Mouse (Mus musculus) mouse trophoblast stem cell (cell line): ENCODE results near the gene Kif1c.

Experiments used
- in situ Hi-C, 2 experiments: fragments of 300-500 bp; cut with MseI, MboI; formaldehyde crosslinking; loops; 2 replicates in 1 of 2; 3 replicates in 1 of 2; pipeline ENCODE4 v1.15.1; 2025

Kif1c gene

DNA sequence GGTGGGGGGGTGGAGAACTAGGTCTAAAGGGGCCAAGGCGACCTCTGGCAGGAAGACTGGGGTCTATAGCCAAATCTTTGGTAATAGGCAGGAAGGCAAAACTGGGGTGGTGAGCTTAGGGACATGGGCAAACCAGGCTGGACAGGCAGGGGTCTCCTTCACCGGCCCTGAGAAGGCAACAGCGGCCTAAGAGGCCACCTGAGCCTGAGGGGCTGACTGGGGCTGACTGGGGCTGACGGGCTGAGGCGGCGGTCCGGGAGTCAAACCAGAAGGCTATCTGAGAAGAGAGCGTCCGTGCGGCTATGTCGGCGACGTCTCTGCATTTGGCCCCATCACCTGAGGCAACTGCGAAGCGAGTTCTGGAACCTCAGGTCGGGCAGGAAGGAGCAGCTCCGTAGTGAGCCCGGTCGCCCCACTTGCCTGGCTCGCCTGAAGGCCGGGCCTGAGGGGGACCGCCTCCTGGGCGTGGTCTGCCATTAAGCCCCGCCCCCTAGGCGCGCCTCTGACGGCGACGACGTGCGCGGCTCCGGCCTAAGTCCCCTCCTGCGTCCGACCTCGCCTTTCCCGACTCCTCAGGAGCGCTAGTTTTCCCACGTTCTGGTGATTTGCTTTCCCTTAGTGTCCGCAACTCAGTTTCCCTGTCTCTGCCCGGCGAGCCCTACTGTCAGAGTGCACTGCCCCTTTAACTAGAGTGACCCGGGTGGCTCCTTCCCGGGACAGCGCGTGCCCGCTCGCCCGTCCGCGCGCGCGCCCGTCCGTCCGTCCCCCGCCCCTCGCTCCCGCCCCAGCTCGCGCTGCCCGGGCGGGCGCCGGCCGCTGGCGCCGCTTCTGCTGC, at the start of gene Kif1c, which contains the start of gene Inca1:
TSS of gene Kif1c (plus strand) at position 827 of the 835 bp plus-strand sequence.
TSS of gene Inca1 (minus strand) at position 434 of the 835 bp plus-strand sequence.
- in situ Hi-C loops: no loop called here

DNA sequence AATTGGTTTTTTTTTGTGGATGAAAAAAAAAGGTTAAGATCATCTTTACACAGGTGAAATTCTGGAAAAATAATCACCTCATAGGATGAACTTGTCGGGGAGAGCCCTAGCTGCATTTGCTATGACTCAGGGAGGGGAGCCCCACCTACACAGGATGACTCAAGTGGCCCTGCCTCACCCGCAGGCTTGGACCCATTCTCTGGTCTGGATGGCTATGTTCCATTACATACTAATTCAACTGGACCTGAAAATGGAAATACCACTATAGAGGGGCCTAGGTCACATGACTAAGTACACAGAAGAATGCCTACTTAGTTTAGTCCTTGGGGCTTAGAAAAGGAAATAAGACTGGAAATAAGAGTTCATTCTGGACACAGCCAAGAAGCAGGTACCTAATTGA, 49.0 kb upstream of the Kif1c start:
- in situ Hi-C loops: no loop called here

DNA sequence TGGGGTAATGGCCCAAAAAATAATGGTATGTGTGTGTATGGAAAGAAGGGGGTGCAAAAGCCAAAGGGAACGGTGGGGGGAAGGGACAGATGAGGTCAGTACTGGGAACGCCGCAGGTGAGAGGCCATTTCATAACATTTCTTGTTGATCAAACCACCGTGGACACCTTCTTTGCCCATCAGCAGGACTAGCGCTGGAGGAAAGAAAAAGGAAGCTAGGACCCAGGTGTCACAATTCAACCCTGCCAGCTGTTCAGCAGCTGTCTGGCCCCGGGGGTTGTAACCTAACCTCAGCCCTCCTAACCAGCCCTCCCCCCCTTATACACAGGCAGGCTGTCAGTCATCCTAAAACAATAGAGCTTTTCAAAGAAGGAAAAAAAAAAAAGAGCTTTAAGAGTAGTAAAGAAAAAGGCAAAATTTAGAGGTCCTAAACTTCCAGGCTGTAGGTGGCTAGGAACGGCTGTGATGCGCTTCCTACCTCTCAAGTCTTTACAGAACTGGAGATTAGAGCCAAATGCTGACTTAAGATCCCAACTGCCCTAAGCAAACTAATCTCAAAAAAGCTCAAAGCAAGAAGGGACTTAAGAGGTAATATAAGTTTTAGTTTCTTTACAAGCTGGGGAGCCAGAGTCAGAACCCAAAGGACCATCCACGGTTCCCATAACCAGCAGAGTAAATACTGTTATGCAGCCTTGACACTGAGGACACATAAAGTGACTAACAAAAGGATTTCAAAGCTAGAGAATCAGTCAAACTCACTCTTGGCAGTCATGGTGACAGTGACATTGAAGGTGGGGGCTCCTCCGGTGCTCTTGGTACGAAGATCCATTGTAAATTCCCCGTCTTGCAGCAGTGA, 48.1 kb upstream of the Kif1c start:
- in situ Hi-C loops: no loop called here

DNA sequence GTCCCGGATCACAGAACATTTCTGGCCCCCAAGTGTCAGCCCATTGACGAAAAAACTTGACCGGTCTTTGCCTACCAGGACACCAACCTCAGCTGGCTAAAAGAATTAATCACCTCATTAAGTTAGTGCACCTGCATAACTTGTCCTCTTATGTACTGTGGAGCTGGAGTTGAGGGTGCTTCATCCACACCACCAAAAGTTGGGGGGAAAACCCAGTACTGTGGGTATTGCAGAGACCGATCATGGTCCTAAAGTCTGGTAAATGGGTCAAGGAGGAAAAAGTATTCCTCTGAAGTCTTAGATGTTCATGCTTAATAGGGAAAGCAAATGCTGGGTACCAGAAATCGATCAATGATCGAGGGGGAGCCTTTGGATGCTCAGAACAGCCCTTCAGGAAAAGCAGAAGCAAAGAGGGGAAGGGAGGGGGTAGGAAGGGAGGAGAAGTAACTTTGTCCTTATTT, 47.4 kb upstream of the Kif1c start:
- in situ Hi-C loops: no loop called here

DNA sequence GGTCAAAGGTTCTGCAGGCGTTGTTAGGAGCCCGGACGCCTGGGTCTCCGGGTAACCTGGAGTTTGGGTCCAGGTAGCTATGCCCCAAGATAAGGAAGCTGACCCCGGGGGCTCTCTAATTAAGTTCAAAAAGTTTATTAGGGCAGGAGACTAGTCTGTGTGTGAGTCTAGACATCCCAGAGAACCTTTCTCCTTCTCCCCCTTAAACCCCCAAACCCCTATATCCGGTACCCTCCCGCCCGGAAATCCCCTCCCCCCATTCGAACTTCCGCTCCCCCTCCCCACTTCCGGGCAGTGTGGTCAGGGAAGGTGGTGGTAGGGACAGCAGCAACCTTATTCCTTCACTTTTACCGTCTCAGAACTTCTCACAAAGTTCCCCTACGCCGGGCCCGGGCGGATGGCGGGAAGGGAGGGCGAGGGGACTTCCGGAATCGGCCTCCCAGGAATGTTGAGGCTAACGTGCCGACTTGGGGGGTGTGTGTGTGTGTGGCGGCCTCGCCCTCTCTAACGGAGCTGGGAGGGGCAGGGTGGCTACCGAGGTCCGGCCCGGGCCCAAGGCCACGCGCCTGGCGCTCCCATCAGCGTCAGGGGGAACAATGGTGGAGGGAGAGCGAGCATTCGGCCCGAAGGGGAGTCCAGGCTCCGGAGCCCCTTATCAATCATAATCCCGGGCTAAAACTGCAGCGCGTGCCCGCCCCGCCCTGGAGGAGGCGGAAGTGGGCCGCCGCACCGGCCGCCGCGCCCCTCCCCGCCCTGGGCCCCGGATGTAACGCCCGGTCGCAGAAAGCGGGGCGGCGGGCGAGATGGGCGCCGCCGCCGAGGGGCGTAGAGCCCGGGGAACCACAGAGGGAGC, 46.8 kb upstream of the Kif1c start:
- in situ Hi-C loops: no loop called here

DNA sequence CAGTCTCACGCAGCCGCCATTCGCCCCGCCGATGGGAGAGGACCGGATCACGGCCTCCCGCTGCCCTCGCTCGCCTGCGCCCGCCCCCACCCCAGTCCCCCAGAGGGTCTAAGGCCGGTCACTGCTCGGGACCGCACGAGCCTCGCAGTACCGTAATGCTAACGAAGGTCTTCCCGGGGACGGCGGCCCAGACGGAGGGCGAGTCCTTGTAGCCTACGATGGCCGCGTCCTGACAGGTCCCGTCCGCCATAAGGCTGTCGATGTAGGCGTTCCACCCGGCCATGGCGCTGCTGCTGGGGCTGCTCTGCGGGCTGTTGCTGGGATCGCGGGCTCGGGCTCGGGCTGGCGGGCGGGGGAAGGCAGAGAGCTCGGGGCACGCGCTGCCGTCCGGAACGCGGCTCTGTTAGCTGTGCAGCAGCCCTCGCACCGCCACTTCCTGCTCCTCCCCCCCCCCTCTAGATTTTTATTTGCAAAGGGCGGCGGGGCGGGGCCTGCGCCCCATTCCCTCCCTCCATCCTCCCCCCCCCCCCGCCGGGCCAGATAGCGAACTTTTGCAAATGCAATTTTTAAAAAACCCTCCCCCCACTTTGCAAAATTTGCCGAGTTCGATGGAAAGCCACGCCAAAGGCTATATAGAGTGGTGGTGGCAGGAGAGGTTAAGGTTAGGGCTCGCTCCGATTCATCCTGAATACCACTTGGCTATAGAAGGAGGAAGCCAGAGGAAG, 46.0 kb upstream of the Kif1c start, which contains the start of gene Pfn1:
TSS of gene Pfn1 (minus strand) at position 447 of the 725 bp plus-strand sequence.
- in situ Hi-C loops: no loop called here

DNA sequence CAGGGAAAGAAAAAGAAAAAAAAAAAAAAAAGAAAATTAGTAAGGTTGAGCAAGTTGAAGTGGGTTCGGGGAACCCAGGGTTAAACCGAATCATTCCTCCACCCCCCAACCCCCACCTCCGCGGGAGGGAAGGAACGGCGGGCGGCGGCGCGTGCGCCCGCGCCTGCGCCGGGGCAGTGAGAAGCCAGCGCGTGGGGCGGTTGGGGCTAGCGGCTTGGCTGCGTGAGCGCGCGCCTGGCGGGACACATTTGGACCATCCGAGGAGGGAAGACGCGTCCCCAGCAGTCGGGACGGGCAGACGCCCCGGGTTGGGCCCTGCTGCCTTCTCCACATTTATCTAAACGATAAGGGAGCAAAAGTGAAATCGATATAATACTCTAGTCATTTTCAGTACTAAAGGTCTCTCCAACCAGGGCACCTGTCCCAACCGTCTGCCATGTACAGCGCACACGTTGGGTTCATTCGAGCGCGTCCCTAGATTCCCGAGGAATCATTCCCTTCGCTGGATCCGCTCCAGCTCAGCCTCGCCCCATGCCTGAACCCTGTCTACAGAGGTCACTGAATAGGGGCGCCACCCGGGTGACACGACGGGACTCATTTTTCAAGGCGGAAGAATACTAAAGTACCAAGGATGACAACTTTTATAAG, 45.3 kb upstream of the Kif1c start:
- in situ Hi-C loops: no loop called here

DNA sequence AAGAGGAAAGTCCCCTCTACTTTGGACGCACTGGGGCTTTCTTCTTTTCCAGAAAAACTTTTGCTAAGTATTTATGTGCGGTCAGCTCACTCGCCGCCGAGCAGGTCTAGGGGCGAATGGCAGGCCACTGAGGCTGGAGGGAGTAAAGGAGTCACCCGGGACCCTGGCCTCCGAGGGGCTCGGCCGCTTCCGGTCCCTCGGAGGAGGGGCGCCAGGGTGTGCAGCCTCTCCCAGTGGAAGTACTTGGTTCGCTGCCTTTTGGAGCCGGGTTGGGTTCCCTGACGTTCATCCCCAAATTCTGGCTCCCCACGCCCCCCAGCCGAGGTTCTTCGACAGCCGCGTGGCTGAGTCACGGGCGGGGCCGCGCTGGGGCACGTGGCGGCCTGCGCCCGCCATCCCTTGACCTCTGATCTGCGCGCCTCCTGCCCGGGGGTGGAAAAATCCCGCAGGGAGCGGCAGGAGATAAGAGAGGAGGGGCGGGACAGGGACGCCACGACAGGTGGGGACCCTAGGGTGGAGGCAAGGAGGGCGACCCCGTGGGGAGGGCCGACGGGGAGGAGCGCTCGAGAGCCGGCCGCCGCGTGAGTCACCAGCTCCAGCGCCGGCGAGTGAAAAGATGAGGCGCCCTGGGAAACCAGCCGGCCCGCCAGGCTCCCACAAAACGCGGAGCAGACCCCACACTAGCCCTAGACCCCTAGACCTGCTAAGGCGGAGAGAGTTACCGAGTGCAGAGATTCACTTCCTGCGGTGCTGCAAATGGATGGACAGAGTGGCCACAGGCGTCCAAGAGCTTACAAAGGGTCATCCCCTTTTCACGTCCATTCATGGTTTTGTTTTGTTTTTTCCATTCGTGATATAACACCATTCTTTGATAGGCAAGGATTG, 44.5 kb upstream of the Kif1c start:
- in situ Hi-C loops: no loop called here

DNA sequence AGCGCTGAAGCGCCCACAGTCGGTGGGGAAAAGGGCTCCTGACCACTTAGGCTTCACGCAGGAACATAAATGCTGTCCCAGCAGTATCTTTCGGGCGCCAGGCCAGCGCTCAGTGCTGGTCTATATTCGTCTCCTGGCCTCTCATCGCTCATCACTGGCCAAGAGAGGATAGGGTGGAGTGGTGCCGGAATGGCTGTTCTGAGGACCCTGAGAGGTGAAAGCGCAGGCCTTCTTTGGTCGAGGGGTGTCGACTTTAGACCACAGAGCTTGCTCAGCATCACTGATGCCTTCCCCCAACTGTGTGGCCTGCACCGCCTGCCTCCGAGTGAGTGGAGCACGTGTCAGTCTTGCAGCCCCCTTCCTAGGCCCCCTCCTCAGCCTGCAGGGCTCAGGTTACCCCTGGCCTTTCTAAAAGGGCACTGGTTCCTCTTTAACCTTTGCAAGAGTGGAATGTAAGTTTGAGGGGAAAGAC, 43.9 kb upstream of the Kif1c start:
- in situ Hi-C loops: no loop called here

DNA sequence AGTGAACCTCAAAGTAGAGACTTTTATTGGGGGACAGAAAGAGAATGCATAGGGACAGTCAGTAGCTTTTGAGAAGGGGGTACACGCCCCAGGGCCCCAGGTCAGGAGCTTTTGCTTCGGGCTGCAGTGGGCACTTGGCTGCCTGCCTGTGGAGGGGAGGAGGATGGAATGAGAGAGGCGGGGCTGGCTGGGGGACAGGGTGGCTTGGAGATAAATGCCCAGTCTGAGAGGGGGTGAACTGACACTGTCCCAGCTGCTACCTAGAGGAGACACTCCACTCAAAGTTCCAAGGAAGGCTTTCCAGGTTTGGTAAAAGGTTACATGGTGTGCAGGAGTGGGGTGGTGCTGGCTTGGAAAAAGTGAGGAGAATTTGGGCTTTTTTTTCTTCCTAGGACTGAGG, 43.4 kb upstream of the Kif1c start, which contains the start of gene Eno3:
TSS of gene Eno3 (plus strand) at position 239 of the 400 bp plus-strand sequence.
- in situ Hi-C loops: no loop called here

DNA sequence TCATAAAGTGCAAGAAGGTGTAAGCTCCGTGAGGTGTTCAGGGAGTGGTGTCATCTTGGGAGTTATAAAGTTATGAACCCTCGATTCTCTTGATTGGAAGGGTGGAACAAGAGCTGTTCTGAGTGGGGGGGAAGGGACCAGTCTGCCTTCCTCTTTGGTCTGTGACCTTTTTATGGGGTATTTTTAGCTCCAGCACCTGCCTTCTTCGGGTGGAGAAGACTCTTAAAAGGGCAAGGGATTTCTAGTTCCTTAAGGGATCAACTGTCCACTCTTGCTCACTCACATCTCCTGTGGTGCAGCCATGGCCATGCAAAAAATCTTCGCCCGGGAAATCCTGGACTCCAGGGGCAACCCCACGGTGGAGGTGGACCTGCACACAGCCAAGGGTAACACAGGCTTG, 42.8 kb upstream of the Kif1c start:
- in situ Hi-C loops: no loop called here

DNA sequence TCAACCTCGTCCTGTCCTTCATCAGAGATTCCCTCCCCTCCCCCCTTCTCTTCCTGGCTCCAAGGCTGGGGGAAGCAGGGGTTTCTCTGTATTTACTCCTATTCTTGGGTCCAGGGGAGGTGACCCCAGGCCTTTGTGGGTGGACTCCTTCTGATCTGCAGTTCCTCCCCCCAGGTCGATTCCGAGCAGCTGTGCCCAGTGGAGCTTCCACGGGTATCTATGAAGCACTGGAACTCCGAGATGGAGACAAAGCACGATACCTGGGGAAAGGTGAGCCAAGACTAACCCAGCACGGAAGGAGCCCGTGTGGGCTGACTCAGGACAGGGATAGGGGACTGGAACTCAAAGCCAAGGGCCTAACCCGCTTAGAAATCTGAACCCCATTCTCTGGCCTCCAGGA, 42.4 kb upstream of the Kif1c start:
- in situ Hi-C loops: no loop called here

DNA sequence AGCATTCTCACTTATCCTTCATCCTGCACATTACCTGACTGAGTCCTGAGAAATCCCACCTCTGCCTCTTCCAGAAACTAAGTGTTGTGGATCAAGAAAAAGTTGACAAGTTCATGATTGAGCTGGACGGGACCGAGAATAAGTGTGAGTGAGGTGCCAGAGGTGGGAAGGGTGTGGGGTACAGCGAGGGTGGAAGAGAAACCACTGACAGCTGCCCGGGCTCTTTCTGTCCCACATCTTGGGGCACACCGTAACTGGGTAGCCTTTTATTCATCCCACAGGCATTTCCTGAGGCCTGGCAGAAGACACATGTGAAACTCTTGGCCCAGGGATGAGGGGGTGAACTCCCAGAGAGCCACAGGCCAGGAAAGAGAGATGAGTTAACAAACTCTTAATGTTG, 41.8 kb upstream of the Kif1c start:
- in situ Hi-C loops: no loop called here

DNA sequence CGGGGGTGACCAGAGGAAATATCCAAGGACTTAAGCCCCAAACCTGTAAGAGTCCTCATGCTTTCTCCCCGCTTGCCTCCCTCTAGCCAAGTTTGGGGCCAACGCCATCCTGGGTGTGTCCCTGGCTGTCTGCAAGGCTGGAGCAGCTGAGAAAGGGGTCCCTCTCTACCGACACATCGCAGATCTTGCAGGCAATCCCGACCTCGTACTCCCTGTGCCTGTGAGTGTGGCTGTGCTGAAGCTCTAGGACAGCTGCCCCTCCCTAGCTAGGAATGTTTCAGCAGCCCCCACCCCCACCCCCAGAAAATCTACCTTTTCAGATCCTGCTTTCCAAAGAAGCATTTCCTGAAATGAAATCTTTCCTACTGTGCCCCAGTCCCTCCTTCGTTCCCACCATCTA, 41.4 kb upstream of the Kif1c start:
- in situ Hi-C loops: no loop called here

DNA sequence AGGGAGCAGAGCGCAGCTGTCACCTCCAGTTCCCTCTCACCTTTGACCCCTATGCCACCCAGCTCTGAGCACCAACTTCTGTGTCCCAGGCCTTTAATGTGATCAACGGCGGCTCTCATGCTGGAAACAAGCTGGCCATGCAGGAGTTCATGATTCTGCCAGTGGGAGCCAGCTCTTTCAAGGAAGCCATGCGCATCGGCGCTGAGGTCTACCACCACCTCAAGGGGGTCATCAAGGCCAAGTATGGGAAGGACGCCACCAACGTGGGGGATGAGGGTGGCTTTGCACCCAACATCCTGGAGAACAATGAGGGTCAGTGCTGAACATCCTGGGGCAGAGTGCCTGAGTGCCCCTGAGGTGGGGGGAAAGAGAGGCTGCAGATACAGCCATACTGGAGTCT, 39.8 kb upstream of the Kif1c start:
- in situ Hi-C loops: no loop called here

DNA sequence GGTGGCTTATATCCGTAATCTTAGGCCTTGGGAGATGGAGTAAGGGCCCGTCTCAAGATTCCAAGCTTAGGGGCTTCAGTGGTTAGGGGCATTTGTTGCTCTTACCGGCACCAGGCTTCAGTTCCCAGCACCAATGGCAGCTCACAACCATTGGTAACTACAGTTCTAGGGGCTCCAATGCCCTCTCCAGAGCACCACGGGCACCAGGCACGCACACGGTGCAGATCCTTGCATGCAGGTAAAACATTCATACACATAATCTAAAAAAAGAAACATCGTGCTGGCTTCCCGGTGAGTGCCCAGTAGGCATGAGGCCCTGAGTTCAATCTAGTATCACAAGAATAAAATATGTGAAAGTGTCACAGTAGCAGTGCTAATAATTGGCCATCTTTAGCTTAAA, 37.2 kb upstream of the Kif1c start:
- in situ Hi-C loops: no loop called here

DNA sequence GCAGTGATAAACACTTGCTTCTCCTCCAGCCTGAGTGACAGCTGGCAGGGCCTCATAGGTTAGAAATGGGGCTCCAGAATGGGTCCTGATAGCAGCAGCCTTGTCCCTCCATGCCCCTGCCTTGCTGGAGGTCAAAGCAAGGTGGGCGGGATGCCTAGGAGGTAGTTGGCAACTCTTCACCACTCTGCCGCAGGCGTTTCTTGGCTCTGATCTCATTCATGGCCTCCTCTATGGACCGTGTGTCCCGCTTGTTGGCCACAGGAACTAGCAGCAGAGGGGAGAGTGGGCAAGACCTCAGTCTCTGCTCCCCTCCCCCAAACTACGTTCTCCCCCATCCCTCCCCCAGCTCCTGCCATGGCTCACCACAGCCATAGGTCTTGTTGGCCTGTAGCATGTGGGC, 36.4 kb upstream of the Kif1c start:
- in situ Hi-C loops: no loop called here

DNA sequence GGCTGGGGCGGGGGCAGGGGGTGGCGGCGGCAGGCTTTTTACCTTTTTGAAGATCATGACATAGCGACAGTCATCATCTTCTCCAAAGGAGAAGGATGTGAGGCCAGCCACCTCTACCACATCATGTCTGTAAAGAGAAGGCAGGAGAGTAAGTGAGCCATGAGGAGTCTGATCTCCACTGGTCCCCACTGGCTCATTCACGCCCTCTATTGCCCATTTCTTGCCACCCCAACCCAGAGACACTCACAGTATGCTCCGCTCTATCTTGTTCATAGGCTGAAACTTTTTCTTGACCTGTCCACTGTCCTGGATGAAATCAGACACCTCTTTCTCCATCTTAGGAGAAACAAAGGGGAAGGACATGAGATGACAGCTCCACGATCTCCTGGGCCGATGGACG, 35.6 kb upstream of the Kif1c start:
- in situ Hi-C loops: no loop called here

DNA sequence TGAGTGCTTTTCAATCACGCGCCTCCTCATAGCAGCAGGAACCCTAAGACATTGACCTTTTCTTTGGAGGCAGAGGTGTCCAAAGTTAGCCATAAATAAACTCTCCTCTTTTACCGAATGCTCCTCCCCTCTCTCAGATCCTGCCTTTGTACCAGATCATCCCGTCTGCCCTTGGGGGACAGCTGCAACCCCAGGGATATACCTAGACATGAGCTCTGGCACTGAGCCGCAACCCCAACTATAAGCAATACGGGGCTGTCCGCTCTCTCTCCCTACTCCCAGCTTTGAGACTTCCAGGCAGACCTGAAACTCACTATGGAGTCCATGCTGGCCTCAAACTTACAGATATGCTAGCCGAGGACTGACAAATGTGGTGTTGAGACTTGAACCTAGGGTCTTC, 33.7 kb upstream of the Kif1c start:
- in situ Hi-C loops: no loop called here
